Mouse (Mus musculus): Measurements from ENCODE around the gene Itsn1.

The Itsn1 gene

DNA sequence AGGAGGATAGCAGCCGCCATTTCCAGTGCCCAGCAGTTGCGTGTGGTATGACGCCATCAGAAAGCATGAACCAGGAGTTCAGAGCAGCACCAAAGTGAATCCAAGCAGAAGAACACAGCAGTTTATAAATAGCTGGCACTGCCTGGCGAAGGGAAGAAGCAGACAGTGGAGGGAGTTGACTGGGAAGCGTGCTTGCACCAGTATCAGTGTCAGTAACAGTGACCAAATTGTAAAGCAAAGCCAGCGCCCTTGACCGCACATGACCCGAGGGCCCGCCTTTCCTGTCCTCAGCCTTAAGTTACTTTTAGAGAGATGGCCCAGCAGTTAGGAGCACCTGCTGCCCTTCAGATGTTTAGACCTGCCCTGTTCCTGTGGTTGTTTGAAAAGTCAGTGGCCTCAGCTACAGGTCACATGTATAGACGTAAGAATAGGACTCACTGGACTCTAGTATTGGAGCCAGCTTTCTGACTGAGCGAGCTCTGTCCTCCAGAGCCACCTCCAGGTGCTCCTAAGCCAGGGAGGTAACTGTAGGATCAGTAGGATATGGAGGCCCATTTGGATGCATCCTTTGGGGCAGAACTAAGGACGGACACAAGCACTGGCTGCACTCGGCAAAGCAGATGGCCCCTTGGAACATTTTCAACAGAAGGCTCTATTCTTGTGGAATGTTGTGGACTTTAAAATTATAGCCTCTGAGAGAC, 118.6 kb downstream of the Itsn1 start:
- DNase-seq (ENCODE audit: low read depth) = no peak

DNA sequence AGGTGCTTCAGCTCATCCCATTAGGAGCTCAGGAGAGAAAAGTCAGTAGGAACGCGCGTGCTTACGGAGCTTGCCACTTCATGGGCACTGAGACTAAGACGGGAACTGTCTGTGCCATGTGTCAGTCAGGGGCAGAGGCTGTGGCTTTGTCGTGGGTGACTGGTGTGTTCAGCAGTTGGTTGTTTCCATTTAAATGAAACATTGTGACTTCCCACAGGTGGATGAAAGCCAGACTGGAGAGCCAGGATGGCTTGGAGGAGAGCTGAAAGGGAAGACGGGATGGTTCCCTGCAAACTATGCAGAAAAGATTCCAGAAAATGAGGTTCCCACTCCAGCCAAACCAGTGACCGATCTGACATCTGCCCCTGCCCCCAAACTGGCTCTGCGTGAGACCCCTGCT, 119.4 kb downstream of the Itsn1 start:
- DNase-seq (ENCODE audit: low read depth) = no peak

DNA sequence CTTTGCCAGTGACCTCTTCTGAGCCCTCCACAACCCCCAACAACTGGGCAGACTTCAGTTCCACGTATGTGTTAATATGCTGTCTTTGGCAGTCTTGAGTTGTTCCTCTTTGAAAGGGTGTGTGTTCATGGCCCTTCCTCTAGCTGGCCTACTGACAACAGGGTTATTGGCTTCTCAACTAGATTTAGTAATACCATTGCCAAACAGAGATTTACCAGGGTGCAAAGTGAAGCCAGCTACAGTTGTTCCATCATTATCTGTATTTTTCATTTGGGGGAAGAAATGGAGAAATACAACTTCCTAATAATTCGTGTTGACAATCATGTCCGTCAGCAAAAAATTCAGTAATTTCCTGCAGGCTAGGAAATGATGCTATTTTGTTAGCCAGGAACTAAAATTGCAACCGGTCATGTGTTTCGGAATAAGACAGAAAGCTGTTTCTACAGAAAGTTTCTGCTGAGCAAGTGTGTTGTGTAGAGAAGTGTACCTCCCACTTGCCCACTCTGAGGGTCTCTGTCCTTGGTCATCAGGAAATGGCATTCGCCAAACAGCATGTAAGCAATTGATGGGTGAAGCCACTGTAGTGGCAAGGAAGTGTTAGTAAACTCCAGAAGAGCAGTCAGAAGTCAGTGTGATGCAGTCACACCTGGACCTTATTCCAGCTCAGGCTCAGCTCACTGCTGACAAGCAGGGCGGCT, 120.0 kb downstream of the Itsn1 start:
- DNase-seq (ENCODE audit: low read depth) = no peak

DNA sequence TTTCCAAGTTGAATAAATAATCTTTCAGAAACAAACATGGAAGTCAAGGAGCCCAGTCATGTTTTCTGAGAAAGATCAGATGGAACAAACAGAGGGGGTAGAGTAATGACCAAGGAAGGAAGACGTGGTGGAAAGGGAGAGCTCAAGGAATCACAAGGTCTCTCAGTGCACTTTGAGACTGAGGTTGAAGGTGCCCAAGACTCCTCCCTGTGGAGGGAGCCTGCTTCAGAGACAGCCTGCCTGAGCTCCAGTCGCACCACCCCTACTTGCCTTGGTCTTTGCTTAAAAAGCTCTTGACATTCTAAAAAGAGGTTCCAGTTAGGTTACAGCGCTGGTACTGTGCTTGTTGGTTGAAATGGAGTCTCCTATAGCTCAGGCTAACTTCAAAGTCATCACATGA, 121.1 kb downstream of the Itsn1 start:
- no peak for DNase-seq (ENCODE audit: low read depth)

DNA sequence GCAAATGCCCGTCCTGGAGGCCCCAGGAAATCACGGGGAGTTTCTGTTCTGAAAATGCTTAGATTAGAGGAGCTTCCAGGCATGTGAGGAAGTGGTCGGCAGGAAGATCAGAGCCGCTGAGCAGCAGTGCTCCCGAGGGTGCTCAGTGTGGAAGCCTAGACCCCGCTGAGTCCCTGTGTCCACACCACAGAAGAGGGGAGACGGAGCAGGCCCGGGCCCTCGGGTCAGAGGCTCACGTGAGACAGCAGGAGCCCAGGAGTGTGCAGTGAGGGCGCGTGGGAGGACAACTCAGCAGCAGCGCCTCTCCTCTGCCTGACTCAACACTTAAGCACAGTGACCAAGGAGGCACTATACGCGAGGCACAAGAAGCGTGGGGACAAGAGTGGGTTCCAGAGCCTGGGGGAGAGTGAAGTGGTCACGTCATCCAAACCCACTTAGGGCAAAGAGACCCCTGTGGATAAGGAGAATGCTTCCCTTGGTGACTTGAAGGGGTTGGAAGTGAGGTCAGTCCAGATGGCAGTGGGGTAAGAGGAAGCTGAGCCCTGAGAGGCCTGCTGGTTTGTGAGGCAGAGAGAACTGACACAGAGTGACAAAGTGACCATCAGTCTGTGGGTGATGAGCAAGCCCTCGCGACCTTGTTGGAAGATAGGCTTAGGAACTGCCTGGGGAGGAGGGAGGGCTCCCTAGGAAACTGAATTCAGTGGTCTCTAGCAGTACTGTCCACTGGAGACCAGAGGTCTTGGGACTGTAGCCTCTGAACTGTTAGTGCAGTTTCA, 122.6 kb downstream of the Itsn1 start:
- DNase-seq (ENCODE audit: low read depth) = no peak

DNA sequence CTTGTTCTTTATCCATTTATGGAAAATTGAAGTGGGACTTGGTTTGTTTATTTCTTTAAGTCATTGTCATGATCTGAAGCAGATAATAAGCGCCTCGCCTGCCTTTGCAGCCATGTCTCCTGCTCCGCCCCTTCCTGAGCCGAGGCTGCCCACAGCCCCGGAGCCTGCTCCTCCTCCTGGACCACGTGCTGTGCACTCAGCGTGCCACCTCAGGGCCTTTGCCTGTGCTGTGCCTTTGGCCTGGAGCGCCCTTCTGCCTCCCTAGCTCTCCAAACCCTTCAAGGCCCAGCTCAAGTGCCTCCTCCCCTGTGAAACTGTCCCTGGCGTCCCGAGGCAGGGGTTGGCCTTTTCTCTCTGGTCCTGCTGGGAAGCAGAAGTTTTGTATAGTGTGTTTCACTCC, 123.7 kb downstream of the Itsn1 start:
- no peak for DNase-seq (ENCODE audit: low read depth)

DNA sequence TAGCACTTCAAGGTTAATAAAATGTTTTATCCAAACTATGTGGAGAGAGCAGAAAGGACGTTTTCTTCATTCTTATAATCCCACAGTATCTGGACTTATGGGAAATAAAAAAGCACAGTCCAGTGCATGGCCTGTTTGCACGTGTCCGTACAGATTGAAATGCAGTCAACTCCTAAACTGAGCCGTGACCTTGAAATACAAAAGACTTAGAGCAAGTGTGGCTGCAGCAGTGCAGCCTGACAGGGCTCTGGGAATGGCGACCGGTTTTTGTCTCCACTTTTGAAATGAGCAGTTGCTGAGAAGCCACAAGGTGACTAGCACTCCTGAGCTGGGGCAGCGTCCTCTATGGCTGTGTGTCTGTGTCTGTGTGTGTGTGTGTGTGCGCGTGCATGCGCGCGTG, 124.1 kb downstream of the Itsn1 start:
- DNase-seq (ENCODE audit: low read depth) = no peak

DNA sequence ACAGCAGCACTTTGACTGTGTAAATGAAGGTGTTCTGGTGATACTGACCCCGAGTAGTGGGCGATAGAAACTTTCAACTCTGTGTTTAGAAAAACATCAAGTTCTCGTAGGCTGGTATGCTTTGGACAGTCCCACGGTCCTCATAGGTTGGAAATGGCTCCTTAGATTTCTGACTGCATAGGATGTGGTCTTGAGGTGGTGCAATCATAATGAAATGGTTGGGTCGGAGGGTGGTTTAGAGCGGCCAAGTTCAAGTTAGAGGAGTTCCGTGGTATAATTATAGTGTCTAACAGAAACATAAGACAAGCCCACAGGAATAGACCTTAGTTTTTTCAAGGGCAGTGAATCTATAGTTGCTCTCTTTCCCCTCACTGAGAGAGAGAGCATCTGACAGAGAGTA, 129.6 kb downstream of the Itsn1 start:
- DNase-seq (ENCODE audit: low read depth) = no peak

DNA sequence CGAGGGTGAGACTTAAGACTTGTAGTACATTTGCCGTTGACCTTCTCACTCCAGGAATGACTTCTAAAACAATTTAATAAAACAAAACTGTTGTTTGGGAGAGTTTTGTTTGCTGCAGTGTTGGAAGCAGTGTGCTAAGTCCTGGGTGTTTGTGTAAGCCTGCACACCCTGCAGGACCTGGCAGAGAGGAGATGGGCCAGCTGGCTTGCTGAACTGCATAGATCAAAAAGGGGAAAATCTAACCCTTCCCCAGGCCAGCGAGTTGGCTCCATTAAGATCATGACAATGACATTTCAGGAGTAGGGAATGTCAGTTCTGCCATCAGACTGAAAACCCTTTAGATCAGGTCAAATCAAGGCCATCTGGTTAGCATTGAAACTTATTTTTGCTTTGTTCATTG, 130.1 kb downstream of the Itsn1 start:
- no peak for DNase-seq (ENCODE audit: low read depth)

DNA sequence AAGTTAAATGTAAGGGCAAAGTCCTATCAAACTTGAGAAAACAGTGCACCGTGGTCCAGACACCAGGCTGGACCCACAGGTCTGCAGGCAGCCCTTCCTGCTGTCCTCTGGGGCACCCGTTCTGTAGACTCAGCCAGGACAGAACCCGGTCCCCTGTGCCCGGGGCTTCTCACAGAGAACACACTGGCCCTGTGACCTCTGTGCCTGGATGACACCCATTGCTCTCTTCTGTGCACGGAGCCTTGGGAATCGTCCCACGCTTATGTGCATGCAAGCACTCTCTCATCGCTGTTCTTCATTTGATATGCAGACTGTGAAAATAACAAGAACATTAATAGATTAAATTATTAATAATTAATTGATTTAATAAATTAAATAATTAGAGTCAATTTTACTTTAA, 130.9 kb downstream of the Itsn1 start:
- no peak for DNase-seq (ENCODE audit: low read depth)

DNA sequence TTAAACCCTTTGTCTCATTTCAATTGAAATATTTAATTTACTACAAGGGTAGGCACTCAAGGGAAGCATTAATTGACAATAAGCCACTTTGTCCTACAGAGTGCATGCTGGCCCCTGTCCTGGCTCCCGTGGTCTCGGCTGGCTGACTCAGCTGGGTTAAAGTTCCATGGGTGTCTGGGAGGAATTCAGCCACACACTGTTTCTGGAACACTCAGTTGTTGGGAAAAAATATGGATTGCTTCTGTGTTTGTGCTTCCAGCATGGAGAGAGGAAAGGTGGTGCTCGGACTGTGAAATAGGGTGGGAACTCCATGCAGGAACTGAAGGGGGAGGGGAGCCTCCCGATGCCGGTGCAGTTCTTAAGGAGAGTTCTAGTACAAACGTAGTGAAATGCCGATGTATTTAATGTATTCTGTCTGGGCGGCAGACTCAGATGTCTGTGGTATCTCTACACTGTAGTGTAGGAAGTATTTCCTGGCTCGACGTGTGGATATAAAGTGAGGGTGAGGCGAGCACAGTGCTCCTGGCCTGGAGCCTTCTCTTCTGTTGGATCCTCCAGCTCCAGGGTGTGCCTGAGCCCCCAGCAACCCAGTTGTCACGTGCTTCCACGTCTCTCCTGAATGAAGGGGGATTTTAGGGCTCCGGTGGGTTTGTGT, 131.5 kb downstream of the Itsn1 start:
- DNase-seq (ENCODE audit: low read depth) = no peak

DNA sequence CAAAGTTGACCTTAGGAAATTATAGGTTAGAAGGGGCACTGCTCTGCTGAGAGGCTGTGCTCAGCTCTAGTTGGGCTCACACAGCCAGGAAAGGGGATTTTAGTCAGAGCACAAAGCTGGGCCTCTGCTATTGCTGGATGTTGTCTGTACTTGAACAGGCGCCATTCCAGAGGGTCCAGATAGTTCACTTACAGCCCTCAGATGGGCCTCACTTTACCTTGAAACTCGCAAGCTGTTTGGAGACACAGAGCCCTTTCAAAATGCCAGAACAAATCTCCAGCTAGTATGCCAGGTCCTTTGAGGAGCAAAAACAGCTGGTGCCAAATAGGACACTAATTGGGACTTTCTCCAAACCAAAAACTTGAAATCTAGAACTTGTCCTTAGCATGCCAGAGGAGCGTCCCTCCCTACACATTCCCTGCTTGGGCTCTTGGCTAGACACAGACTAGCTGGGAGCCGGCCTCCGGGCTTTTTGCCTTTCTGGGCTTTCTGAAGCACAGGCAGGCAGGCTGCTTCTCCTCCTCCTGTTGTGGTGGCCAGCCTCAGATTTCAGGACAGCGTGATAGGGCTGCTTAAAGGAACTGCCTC, 132.8 kb downstream of the Itsn1 start:
- no peak for DNase-seq (ENCODE audit: low read depth)

DNA sequence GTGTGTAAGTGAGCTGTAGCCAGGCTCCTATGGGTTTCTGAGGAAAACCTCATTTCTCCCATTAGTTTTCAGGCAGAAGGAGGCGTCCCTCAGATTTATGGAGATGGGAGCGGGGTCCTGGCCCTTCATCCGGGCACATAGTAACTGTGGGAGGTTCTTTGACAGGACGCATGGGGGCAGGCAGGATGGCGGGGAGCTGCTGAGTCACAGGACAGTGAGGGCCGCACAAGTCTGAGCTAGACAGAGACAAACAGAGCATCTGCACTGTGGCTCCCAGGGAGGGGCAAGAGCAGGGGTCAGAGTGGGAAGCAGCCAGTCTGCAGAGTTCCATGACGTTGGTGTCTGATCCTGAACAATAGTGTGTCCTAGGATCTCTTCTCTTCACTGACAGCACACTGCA, 133.8 kb downstream of the Itsn1 start:
- DNase-seq (ENCODE audit: low read depth) = no peak

DNA sequence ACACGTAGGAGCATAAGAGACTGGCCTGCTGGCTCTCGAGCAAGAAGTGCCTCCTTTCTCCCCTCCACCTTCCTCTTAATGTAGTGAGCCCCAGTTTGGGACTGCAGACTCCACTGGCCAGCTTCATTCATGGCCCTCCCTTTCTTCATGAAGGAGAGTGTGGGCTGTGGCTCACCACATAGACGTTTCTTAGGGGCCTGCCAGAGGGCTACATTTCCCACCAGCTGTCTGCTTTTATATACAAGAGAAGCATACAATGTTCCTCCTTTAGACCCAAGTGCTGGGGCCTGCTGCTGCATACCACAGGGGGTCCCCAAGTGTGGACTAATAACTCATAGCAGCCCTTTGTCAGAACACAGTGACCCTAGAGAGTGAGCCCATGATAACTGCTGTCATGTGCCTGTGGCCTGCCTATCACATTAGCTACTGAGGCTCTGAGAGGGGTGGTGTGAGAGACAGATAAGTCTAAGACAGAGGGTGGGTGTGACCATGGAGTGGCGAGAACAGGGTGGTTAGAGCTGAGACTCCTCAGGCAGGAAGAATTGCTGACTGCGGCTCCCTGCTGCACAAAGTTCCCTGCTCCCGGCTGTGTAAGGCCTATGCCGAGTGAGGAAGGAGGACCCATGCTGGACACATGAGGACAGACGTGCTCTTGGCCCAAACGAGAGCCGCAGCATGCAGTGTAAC, 135.7 kb downstream of the Itsn1 start:
- no peak for DNase-seq (ENCODE audit: low read depth)

DNA sequence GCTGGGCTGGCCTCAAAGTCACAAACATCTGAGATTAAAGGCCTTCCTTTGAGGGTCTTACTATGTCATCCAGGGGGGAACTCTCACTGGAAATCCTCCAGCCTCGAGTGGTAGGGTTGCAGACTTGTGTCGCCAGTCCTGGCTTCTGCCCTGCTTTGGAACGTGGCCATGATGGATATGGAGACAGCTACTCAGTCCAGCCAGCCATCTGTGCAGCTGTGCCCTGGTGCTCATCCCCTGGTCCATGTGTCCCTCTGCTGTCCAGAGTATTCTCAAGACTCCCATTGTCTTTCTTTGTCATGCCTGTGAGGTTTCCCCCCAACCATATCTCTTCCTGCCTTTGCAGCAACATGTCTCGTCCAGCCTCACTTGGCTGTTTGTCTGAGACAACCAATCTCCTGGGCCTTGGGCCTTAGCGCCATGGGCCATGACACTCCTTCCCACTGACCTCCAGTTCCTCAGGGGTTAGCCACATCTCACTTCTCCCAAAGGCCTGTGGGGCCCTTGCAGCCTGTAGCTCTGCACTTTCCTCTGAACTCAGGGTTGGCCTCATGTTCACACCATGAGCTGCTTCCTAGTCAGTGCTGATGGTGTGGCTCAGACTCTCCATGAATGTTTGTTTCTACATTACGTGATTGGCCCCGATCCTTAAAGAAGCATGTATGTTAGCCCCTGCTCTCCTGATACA, 136.6 kb downstream of the Itsn1 start:
- no peak for DNase-seq (ENCODE audit: low read depth)

DNA sequence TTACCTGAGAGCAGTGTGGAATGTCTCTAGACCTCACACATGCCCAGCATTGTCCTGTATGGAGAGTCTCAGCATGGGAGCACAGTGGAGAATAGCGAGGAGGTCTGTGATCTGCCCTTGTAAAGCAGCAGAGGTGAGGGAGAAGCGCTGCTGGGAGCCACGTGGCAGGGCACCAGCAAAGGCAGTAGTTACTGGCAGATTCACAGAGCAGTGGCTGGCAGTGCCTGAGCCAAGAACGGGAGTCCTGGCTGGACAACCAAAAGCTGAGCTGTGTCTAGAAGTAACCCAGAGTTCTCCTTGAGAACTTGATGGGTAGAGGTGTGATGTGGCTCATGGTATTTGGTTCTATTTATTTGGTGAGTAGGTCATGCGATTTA, 137.2 kb downstream of the Itsn1 start:
- DNase-seq (ENCODE audit: low read depth) = no peak

DNA sequence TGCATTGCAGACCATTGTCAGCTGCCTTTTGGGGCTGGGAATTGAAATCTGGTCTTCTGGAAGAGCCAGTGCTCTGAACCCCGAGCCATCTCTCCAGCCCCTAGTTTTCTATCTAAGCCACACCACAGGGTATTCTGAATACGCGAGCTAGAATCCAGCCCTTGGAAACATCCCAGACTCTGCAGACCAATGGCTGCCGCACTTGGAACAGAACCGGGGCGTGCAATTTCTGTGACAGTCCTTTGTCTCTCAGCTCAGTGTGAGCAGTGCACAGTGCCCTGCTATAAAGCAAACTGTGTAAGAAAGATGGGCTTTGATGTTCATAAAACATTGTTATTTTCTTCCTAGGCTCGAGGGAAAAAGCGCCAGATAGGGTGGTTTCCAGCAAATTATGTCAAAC, 138.6 kb downstream of the Itsn1 start:
- no peak for DNase-seq (ENCODE audit: low read depth)

DNA sequence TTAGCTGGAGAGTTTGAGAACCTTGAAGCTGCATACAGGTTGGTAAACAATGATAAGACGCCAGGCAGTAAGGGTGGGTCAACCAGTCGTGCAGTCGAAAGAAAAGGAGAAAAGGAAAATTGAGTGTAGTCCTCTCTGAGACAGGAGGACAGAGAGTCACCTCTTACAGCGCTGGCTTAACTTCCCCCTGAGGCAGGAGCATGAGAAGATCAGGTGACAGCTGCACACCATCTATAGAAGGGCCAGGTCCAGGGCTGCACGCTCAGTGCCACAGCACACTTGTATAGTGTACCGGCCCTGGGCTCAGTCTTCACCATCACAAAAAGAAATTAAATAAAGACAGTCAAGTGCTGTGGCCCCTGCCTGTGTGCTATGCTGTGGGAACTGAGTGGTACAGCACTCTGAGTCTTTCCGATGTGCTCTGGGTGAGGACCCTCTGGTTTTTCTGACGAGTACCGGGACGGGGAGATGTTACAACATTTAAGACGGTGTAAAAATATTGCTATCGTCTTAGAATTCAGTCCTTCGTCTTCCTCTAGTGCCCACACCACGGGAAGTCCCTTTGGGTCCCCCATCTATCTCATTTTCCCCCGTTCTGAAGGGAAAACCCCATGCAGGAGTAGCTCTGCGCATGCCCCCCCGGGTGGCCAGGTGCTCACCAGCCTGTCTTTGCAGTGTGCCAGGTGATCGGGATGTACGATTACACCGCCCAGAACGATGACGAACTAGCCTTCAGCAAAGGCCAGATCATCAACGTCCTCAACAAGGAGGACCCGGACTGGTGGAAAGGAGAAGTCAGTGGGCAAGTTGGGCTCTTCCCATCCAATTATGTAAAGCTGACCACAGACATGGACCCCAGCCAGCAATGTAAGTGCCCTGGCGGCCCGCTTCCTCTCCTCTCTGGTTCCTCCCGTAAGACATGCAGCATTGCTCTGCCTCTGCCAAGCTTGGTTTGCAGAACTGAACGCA, 140.1 kb downstream of the Itsn1 start:
- peak; percentile 17 for DNase-seq (ENCODE audit: low read depth)

DNA sequence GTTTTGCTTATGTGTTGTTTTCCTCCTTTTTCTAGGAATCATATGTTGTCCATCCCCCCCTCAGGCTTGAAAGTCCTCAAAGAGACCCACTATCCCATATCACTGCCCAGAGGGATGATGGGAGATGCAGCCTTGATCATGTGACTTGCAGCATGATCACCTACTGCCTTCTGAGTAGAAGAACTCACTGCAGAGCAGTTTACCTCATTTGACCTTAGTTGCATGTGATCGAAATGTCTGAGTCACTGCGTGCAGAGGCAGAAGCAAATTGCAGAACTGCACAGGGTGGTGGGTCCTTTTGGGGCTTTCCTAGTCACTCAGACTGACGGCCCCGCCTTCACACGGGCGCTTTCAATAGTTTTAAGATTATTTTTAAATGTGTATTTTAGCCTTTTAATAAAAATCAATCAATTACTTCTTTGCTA, 141.1 kb downstream of the Itsn1 start:
- DNase-seq (ENCODE audit: low read depth) = no peak

DNA sequence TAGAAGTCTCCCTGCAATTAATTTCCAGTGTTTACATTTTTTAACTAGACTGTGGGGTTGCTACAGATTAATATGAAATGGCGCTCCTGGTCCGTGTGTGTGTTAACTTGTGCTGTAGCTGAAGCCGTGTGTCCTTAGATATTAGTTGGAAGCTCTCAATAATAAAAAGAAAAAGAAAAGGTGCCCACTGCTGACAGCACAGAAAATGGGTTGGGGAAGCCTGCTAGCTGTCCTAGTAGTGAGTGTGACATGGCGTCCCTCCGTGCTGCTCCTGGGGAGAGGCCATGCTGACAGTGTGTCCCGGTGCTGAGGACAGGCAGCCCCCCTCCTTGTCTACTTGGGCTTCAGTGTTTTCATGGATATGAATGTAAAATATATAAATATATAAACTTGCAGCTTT, 142.1 kb downstream of the Itsn1 start:
- DNase-seq (ENCODE audit: low read depth) = no peak
